Mouse (Mus musculus): ENCODE measurements around the gene Greb1.

Gene Greb1

GRCm38 (mm10) chr12:16800259-16800958 is at the start of gene Greb1:
Gene Greb1, minus strand, starts transcription at chr12:16800886.
- in situ Hi-C loops (cut with MboI, MseI): loop anchor here (25.0 kb wide), 1 partner anchor 462 kb away; the partner anchor contains the start of gene Pdia6

DNA sequence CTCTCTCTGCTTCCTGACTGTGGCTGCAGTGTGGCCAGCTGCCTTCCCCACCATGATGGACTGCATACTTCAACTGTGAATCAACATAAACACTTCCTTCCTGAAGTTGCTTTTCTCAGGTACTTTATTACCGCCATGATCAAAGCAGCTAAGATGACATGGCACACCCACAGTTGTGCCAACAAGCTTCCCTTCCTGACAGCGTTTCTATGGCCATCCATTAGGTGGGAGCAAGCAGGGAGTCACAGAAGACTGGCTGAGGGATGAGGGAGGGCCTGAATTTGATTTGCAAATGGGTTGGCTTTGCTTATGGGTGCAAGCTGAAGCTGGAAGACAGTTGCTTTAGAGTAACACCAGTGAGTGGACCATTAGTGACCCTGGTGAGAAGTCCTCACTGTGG is 49.1 kb upstream of the Greb1 start:
- in situ Hi-C loops (cut with MboI, MseI): no loop called here

GRCm38 (mm10) chr12:16848501-16848900 is 47.8 kb upstream of the Greb1 start:
- in situ Hi-C loops (cut with MboI, MseI): no loop called here

DNA sequence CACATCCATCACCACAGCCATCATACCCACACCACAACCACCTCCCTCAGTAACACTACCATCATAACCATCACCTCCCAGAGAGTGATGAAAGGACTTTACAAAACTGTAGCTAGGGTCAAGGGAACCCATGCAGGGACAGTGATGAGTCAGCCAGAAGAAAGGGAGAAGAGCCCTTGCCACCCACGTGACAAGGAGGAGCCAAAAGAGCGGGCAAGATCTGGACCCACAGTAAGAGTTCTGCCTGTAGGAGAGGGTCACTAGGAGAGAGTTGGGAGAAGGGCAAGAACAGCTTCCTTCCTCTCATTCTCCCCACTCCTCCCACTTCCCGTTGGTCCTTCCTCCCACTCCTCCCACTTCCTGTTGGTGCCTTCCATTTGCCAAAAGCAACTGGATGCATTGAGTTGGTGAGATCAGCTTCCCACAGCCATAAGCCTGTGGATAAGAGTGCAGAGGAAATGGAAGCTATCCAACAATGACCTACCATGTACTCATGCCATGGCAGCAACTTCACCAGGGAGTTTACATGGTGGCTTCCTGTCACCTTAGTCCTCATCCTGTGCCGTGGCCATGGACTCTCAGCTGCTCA is 46.6 kb upstream of the Greb1 start:
- in situ Hi-C loops (cut with MboI, MseI): no loop called here

- in situ Hi-C loops (cut with MboI, MseI): no loop called here
Measured at GRCm38 (mm10) chr12:16844623-16845592, 44.2 kb upstream of the Greb1 start.

DNA sequence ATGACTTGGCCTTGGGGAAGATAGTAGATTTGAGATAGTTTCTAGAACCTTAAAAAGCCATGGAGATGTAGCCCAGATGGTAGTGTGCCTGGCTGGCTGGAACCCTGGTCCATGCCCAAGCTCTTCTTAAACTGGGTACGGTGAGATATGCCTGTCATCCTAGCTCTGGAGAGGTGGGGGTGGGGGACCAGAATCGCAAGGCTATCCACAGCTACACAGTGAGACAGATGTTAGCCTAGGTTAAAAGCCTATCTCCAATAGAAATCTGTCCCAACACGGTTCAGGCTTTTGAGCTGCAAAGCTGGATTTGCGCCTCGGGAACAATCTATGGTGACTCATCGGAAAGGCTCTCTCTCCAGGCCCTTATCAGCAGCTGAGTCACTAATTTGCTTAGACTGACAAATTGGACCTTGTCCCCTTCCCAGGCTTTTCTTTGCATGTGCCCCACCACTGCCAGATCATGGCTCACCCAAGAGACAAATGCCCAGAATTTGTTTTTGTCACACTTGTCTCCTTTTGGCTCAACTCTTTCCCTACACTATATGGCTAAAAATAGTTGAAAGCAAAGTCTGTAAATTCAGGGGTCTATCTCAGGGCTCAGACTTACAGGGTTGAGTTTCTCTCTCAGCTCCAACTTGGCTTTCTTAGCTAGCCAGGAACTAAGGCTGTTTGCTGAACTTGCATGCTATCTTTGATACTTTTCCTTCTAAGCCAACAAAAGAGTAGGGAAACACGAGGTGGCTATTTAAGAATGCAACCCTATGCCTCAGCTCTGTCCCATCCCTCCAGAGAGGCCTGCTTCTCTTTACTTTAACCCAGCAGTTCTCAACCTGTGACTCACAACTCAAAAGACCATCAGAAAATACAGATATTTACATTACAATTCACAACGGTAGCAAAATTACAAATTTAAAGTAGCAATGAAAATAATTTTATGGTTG is 40.4 kb upstream of the Greb1 start:
- in situ Hi-C loops (cut with MboI, MseI): no loop called here

DNA sequence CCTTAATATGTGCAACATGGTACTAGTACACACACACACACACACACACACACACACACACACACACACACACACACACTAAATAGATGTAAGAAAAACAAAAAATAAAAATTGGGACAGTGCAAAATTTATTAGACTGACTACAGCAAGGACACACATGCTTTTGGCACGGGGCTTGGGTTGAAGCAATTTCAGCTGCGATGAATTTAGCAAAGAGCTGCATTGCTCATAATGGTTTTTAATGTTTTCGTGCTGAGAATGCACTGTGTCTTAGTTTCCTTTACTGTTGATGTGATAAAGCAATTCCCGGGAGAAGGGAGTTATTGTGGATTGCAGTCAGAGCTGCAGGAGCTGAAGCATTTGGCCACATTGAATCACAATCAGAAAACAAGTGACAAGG is 37.1 kb upstream of the Greb1 start:
- in situ Hi-C loops (cut with MboI, MseI): no loop called here

- in situ Hi-C loops (cut with MboI, MseI): no loop called here
Measured at GRCm38 (mm10) chr12:16836188-16836587, 35.5 kb upstream of the Greb1 start.

GRCm38 (mm10) chr12:16834701-16835100 is 34.0 kb upstream of the Greb1 start:
- in situ Hi-C loops (cut with MboI, MseI): no loop called here

- in situ Hi-C loops (cut with MboI, MseI): no loop called here
Measured at GRCm38 (mm10) chr12:16831071-16831470, 30.4 kb upstream of the Greb1 start.

DNA sequence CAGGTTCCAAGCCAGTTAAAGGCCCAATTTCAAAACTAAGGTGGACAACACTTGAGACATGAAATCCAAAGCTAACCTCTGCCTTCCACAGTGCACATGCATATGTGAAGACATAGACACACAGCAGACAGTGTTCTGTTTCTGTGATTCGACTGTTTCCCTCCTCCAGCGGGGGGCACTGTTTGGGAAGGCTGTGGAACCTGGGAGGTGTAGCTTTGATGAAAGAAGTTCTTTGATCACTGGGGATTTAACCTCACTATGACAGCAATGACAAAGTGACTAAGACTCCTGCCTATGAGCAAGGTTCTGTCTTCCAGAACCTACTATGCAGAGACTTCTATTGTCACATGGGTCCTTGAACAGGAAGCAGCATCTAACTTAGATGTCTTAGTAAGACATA is 29.1 kb upstream of the Greb1 start:
- in situ Hi-C loops (cut with MboI, MseI): no loop called here

DNA sequence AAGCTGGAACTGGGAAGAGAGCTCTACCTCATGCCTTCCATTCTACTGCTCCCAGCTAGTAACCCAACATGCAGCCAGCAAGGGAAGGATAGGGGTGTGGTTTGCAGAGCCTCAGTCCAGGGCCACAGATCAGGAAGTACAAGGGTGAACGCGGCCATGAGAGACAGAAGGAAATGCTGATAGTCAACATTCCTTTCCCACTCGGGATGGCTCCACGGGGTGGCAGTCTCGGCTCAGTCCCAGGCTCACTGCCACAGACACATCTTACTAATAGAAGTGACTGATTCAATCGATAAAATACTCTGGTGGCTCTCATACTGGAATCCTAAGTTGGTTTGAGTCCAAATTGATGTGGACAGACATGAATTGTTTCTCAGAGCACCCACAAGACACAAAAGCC is 27.8 kb upstream of the Greb1 start:
- in situ Hi-C loops (cut with MboI, MseI): no loop called here

DNA sequence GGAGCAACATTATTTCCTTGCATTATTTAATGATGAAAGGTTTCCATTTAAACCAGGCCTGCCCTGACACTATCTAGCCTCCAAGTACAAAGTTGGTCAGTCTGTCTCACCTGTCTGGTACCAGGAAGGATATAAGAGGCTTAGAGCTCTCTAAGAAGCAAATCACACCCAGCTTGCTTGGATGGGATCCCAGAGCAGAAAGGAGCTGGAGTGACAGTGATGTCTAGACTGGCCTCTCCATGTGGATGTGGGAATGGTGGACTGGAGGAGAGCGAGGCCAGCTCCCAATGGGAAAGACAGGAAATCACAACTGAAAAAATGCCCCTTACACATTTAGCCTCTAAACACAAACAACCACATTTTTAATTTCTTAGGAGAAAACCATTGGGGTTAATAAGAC is 23.0 kb upstream of the Greb1 start:
- in situ Hi-C loops (cut with MboI, MseI): loop anchor here (25.0 kb wide), 1 partner anchor 439 kb away; the partner anchor contains the start of gene Pdia6

DNA sequence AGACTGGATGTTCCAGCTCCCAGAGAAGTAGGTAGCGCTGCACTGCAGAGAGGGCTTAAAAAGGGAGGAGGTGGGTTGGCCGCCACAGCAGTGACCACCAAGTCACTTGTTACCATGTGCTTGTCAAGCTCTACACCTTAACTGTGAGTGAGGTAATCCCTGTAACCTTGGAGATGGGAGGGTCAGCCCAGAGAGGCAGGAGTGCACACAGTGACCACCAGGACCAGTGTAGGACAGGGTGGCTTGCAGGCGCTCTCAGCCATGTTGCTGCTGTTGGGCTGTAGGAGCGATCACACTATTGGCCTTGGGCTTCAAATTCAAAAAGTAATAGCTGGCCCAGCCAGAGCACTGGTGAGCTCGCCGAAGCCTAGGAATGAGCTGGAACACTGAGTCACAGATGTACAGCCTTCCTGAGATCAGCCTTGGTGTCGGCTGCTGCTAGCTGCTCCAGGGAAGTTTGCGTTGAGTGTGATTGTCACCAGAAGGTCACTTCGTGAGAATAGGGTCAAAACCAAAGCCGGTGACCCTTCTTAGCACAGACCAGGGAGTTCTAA is 21.6 kb upstream of the Greb1 start:
- in situ Hi-C loops (cut with MboI, MseI): loop anchor here (25.0 kb wide), 1 partner anchor 440 kb away; the partner anchor contains the start of gene Pdia6

DNA sequence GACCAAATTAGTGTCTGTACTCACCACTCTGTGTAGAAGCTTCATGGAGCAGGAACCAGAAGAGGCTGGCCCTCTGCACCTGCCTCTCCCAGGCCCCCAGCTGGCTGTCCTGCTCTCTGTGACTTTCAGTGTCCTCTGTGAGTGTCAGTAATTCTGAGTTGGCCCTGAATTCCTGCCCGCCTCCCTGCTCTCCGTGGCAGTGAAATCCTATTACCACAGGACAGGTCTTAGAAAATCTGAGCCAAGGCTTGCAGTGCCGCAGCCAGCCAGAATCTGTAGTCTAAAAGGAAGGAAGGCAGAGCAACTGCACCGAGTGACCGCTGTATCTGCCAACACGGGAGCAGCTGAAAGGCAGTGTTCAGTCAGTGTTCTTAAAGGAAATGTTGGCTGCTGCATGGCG is 20.1 kb upstream of the Greb1 start:
- in situ Hi-C loops (cut with MboI, MseI): loop anchor here (25.0 kb wide), 1 partner anchor 442 kb away; the partner anchor contains the start of gene Pdia6

- in situ Hi-C loops (cut with MboI, MseI): loop anchor here (25.0 kb wide), 1 partner anchor 444 kb away; the partner anchor contains the start of gene Pdia6
Measured at GRCm38 (mm10) chr12:16818513-16818912, 17.8 kb upstream of the Greb1 start.

- in situ Hi-C loops (cut with MboI, MseI): loop anchor here (25.0 kb wide), 1 partner anchor 445 kb away; the partner anchor contains the start of gene Pdia6
Measured at GRCm38 (mm10) chr12:16817147-16817546, 16.5 kb upstream of the Greb1 start.

DNA sequence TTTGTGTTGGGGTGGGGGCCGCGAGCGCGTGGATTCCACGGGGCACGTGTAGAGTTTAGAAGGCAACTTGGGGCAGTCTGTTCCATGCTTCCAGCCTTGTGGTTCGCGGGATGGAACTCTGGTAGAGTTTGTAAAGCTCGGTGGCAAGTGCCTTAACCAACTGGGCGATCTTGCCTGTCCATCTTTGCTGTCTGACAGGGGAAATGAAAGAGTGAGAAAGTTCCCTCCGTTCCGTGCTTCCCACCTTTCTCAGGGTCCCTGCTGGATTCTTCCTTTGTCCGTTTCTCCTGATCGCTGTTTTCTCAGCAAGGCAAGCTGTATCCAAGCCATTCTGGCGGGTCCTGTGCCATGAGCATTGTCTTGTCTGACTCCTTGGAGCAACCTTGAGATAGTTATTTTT is 10.8 kb upstream of the Greb1 start:
- in situ Hi-C loops (cut with MboI, MseI): loop anchor here (5.0 to 25.0 kb wide), 3 partner anchors 86 to 451 kb away; partner anchors contain the start of gene Pdia6

DNA sequence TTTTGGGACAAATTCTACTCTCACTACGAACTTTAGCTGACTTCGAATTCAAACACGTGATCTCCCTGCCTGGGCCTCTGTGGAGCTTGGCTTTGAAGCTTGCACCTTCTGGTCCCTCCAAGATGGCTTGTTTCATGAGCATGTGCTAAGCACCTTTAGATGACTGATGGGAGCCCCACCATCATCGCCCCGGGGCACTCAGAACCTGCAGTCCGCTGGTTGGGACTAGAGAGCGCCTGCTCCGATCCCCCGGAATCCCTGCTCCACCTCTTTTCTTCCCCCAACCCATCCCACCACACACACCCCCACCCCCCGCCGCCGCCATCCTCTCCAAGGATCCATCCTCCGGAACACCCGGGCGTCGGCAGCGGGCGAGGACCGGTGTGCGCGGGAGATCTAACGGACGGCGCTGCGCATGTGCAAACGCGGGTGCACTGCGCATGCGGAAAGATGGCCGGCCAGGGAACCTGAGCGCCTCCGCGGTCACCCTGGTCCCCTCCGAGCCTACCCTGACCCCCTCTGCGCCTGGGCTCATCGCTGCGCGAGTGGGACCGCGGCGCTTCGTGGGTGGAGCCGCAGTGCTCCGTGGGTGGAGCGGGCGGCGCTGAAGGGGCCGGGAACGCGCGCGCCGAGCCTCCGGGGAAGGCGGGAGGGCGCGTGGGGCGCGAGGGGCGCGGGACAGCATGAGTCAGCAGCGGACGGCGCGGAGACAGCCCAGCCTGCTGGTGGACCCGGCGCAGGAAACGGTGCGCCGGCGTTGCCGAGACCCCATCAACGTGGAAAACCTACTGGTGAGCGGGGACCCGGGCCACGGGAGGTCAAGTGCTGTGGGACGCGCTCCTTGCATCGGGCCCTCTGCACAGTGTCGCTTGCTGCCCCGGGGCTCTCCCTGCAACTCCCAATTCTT is 10.1 kb upstream of the Greb1 start, which contains the start of gene E2f6:
TSS of gene E2f6 (plus strand) at position 439 of the 907 bp plus-strand sequence.
- in situ Hi-C loops (cut with MboI, MseI): loop anchor here (5.0 to 25.0 kb wide), 3 partner anchors 87 to 452 kb away; partner anchors contain the start of gene Pdia6

Data from T-helper 2 cell (primary cell).